Mouse (Mus musculus) stomach, embryonic 15.5 days (tissue): Measurements from ENCODE around the gene Scn1b. TPM values are rescaled to one million over a fixed set of nuclear protein-coding genes. Genes with fewer than 3 reads are reported as not detected.
A peak's percentile ranks its signal among the peaks of the same experiment; 100 is the strongest.

ENCODE experiments used
- ATAC-seq: fragments of 200-750 bp; cut with Nextera tagmentation; 2 replicates; pipeline ENCODE4 v1.8.0; 2017; ENCODE audit warnings: low read depth, moderate number of reproducible peaks, moderate TSS enrichment; ENCODE audit not compliant: insufficient read depth, low FRiP score
- H3K27ac ChIP-seq: fragments of 300-500 bp; sonication (generic); 2 replicates; pipeline ENCODE4 v1.5.1; 2015; ENCODE audit warnings: mild to moderate bottlenecking, inconsistent platforms
- H3K27me3 ChIP-seq: fragments of 300-500 bp; sonication (generic); replicated peaks from 2 replicates; pipeline ENCODE4 v1.6.1; 2015; ENCODE audit warnings: inconsistent platforms
- H3K36me3 ChIP-seq: fragments of 300-500 bp; sonication (generic); 2 replicates; pipeline ENCODE4 v1.6.1; 2015; ENCODE audit warnings: inconsistent platforms
- H3K4me1 ChIP-seq: fragments of 300-500 bp; sonication (generic); 2 replicates; pipeline ENCODE4 v1.6.1; 2015; ENCODE audit warnings: inconsistent platforms
- H3K4me2 ChIP-seq: fragments of 300-500 bp; sonication (generic); 2 replicates; pipeline ENCODE4 v1.6.1; 2015; ENCODE audit warnings: mild to moderate bottlenecking, inconsistent platforms
- H3K4me3 ChIP-seq: fragments of 300-500 bp; sonication (generic); replicated peaks from 2 replicates; pipeline ENCODE4 v1.5.1; 2015; ENCODE audit warnings: inconsistent platforms
- H3K9ac ChIP-seq: fragments of 300-500 bp; sonication (generic); 2 replicates; pipeline ENCODE4 v1.6.1; 2015; ENCODE audit warnings: inconsistent platforms
- H3K9me3 ChIP-seq: fragments of 300-500 bp; sonication (generic); 2 replicates; pipeline ENCODE4 v1.6.1; 2016; ENCODE audit warnings: inconsistent platforms
- WGBS: fragments of 180-500 bp; shearing (Covaris S2); methylation state at CpG from one replicate; pipeline ENCODE4 v1.1.7; 2015; 5-methylcytosine and 5-hydroxymethylcytosine counted together
- polyA plus RNA-seq: library from polyadenylated mRNA; unstranded; fragments of >200 nt; fragmentation: Nextera tagmentation; extraction: Ambion mirVana; gene quantifications from 2 replicates; pipeline ENCODE4 v1.2.1, GENCODE M21; 2015

Scn1b gene
- polyA plus RNA-seq, 1 experiment from 2014 or later, result 2.9 TPM

DNA sequence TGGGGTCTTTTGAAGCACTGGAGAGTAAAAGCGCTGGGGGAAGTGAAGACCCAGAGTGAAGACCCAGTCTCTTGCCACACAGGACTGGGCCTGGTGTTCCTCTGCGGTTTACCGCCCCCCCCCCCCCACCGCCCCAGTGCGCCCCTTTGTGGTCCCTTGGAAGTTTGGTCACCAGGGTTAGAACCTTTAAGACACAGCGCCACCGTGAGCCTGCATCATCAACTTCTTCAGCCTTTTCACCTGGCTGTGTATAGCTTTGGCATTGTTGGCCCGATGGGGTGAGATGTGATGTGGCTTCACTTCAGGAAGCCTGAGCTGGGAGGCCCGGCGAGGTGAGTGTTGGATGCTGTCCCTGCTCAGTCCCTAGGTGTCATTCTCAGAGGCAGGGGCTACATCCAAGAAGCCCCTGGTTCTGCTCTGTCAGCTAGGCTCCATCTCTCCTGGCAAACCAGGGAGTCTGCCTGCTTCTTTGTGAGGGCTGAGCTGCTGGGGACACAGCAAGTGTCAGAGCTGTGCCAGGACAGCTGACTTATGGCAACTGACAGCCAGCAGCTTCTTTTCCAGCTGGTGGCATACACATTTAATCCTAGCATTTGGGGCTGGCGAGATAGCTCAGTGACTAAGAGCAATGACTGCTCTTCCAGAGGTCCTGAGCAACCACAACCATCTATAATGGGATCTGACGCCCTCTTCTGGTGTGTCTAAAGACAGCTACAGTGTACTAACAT, 31.9 kb downstream of the Scn1b start:
- Histone ChIP-seq H3K4me1 (0 out of 2 replicates have a peak, but pooled peaks cover 4% of the 10 kb centered on the region), H3K27ac (no peak overlapping the region), H3K36me3 (no peaks in the 10 kb centered on the region), H3K4me2 (no peak overlapping the region), H3K9me3 (no peaks in the 10 kb centered on the region), H3K9ac (no peak overlapping the region), H3K4me3 (no peak overlapping the region), H3K27me3 (no peaks in the 10 kb centered on the region)
- no peak for ATAC-seq
- 24% methylated on average over 12 of the region's 12 CpGs for WGBS

DNA sequence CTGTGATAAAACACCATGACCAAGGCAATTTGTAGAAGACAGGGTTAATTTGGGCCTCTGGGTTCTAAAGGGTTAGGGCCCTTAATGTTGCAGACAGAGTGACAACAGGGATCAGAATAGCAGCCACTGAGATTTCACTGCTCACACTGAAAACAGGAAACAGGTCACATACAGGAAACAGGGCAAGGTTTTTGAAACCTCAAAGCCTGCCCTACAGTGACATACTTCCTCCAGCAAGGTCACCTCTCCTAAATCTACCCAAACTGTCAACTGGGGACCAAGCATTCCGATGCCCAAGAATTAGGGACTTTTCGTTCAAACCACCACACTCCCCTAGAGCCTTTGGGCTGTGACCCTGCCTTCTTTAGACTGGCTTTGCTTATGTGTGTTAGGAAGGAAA, 37.1 kb downstream of the Scn1b start:
- Histone ChIP-seq H3K9me3 (no peaks in the 10 kb centered on the region), H3K27ac (no peak overlapping the region), H3K4me2 (no peak overlapping the region), H3K4me3 (no peak overlapping the region), H3K9ac (no peak overlapping the region), H3K4me1 (peaks cover 3% of the 10 kb centered on the region), H3K36me3 (no peaks in the 10 kb centered on the region), H3K27me3 (no peaks in the 10 kb centered on the region)
- WGBS, result 63% methylated on average over 2 of the region's 2 CpGs
- no peak for ATAC-seq

- H3K27ac ChIP-seq, result no peak overlapping the region
These were observed 38.6 kb downstream of the Scn1b start for GRCm38 (mm10) chr7:31088206-31088605.

DNA sequence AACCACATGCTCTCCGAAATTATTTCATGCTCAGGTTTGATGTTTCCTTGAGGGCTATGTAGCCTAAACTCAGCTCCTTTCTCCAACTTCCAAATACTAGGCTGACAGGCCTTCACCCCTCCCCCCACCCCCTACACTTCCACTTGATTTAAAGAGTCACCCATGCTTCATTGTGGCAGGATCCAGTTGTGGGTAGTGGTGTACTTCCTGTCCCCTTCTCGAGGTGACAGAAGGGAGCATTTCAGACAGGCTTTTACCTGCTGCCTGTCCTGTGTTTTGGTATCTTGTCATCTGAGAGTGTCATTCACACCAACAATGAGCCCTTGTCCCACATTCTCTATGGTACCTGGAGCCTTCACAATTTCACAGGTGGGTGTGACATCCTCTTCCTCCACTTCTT, 39.5 kb downstream of the Scn1b start:
- Histone ChIP-seq H3K27me3 (no peaks in the 10 kb centered on the region), H3K9me3 (no peaks in the 10 kb centered on the region), H3K4me2 (no peak overlapping the region), H3K36me3 (no peaks in the 10 kb centered on the region), H3K27ac (no peak overlapping the region), H3K9ac (no peak overlapping the region), H3K4me3 (no peak overlapping the region), H3K4me1 (peaks cover 17% of the 10 kb centered on the region)
- no peak for ATAC-seq
- 56% methylated on average over 2 of the region's 2 CpGs for WGBS

More at GRCm38 (mm10) chr7:31088206-31088605, 38.6 kb downstream of the Scn1b start:
- Histone ChIP-seq H3K9me3 (no peaks in the 10 kb centered on the region), H3K9ac (no peak overlapping the region), H3K4me2 (no peak overlapping the region), H3K4me1 (peaks cover 12% of the 10 kb centered on the region), H3K27me3 (no peaks in the 10 kb centered on the region), H3K36me3 (no peaks in the 10 kb centered on the region), H3K4me3 (no peak overlapping the region)
- ATAC-seq, result no peak
- 70% methylated on average over 3 of the region's 3 CpGs for WGBS

GRCm38 (mm10) chr7:31086175-31086755, 40.5 kb downstream of the Scn1b start:
- peak overlapping the region; percentile 49; the same call in 1 of the 2 replicates for H3K27ac ChIP-seq
- peaks cover 17% of the 10 kb centered on the region for H3K4me1 ChIP-seq
- H3K4me3 ChIP-seq, result no peak overlapping the region
- H3K9me3 ChIP-seq, result no peaks in the 10 kb centered on the region
- 87% methylated on average over 9 of the region's 9 CpGs for WGBS
- no peaks in the 10 kb centered on the region for H3K36me3 ChIP-seq
- H3K9ac ChIP-seq, result no peak overlapping the region
- no peak for ATAC-seq
- no peaks in the 10 kb centered on the region for H3K27me3 ChIP-seq
- H3K4me2 ChIP-seq, result no peak overlapping the region

- Histone ChIP-seq H3K9me3 (no peaks in the 10 kb centered on the region), H3K4me3 (no peak overlapping the region), H3K36me3 (no peaks in the 10 kb centered on the region), H3K9ac (no peak overlapping the region), H3K27ac (peak overlapping the region; percentile 49), H3K4me1 (peaks cover 17% of the 10 kb centered on the region), H3K4me2 (no peak overlapping the region), H3K27me3 (no peaks in the 10 kb centered on the region)
- WGBS, result 54% methylated on average over 3 of the region's 3 CpGs
- peak; percentile 78 for ATAC-seq
These were observed 41.6 kb downstream of the Scn1b start for GRCm38 (mm10) chr7:31085171-31085570.

DNA sequence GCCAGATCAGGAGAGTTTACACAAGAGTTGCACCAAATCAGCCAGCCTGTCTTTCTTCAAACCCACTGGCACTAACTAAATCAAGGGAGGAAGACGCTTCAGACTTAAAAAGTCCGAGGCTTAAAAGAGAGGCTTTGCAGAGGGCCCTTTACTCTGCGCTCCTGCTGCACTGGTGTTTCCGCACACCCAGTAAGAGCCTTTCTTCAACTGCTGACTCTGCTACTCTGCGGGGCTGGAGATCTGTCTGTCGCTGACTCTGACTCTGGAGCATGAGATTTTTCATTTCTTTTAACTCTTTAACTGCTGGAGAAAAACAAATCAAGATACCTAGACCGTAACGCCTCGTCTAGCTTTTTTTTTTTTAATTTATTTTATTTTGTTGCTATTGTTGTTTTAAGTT, 42.7 kb downstream of the Scn1b start:
- H3K4me3 ChIP-seq, result no peak overlapping the region
- H3K36me3 ChIP-seq, result no peaks in the 10 kb centered on the region
- WGBS, result 39% methylated on average over 9 of the region's 9 CpGs
- H3K4me2 ChIP-seq, result no peak overlapping the region
- peak overlapping the region; percentile 63; the same call in 1 of the 2 replicates for H3K27ac ChIP-seq
- H3K27me3 ChIP-seq, result no peaks in the 10 kb centered on the region
- H3K9me3 ChIP-seq, result no peaks in the 10 kb centered on the region
- H3K9ac ChIP-seq, result no peak overlapping the region
- ATAC-seq, result no peak
- peaks cover 17% of the 10 kb centered on the region for H3K4me1 ChIP-seq

DNA sequence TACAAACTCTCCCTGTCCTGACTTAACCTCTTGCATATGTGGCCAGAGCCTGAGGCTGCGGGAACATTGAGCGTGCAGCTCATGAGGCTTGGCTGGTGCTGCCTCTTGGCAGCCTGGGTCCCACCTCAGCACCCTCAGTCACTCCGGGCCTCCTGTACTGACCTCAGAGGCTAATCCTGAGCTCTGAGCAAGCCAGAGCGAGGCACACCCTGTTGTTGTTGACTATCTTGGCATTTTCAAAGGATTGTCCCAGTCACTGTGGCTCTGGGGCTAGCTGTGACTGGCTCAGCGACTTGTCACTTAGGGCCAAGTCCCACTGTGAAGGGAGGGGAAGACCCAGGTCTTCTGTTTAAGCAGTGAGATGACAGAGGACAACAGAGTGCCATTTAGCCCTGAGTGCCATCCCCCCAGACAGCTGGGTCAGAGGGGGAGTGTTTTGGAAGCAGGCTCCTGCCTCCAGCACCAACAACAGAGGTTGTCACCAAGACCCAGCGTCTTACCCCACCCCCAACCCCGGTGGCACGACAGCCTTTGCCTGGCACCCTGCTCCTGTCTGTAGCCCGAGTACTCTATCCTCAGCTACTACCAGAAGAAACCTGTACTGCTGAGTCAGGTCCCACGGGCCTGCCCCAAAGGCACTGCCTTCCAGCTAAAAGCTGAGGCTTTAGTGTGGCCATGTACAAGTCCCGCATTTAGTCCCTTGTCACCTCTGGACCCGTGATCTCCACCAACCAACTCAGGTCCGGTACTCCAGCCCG, 43.8 kb downstream of the Scn1b start:
- no peak for ATAC-seq
- Histone ChIP-seq H3K9ac (no peak overlapping the region), H3K9me3 (no peaks in the 10 kb centered on the region), H3K4me2 (no peak overlapping the region), H3K27ac (peak overlapping the region; percentile 35; the same call in 1 of the 2 replicates), H3K27me3 (no peaks in the 10 kb centered on the region), H3K36me3 (no peaks in the 10 kb centered on the region), H3K4me1 (peaks cover 17% of the 10 kb centered on the region), H3K4me3 (no peak overlapping the region)
- WGBS, result 64% methylated on average over 14 of the region's 14 CpGs

GRCm38 (mm10) chr7:31082106-31082505, 44.7 kb downstream of the Scn1b start:
- H3K9me3 ChIP-seq, result no peaks in the 10 kb centered on the region
- H3K9ac ChIP-seq, result no peak overlapping the region
- H3K36me3 ChIP-seq, result no peaks in the 10 kb centered on the region
- H3K27ac ChIP-seq, result no peak overlapping the region
- no peak overlapping the region for H3K4me2 ChIP-seq
- no peak overlapping the region for H3K4me3 ChIP-seq
- no peaks in the 10 kb centered on the region for H3K27me3 ChIP-seq
- peaks cover 17% of the 10 kb centered on the region for H3K4me1 ChIP-seq
- ATAC-seq, result no peak

- Histone ChIP-seq H3K4me2 (no peak overlapping the region), H3K9me3 (no peaks in the 10 kb centered on the region), H3K9ac (no peak overlapping the region), H3K27me3 (no peaks in the 10 kb centered on the region), H3K4me1 (peaks cover 17% of the 10 kb centered on the region), H3K27ac (no peak overlapping the region), H3K4me3 (no peak overlapping the region), H3K36me3 (no peaks in the 10 kb centered on the region)
- ATAC-seq, result no peak
- 60% methylated on average over 1 of the region's 1 CpGs for WGBS
These were observed 45.7 kb downstream of the Scn1b start for GRCm38 (mm10) chr7:31081106-31081505.

DNA sequence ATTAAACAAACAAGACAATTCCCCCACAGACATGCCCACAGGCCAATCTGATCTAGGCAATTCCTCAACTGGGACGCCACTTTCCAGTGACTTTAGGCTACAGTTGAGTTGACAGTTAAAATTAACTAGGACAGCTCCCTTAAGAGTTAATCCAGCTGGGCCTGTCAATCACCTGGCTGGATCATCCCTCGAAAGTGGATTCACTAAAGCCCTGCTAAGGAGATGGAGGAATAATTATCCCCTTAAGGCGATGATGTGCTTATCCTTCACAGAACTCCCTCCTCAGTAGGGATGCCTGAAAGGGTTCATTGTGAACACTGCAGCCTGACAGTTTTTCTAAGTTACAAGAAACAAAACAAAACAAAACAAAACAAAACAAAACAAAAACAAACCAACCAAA, 46.2 kb downstream of the Scn1b start:
- H3K4me3 ChIP-seq, result no peak overlapping the region
- WGBS, result 63% methylated on average over 3 of the region's 3 CpGs
- no peak for ATAC-seq

GRCm38 (mm10) chr7:31079670-31080069, 47.1 kb downstream of the Scn1b start:
- Histone ChIP-seq H3K27ac (no peak overlapping the region), H3K36me3 (no peaks in the 10 kb centered on the region), H3K4me3 (no peak overlapping the region), H3K4me1 (peaks cover 13% of the 10 kb centered on the region), H3K9me3 (no peaks in the 10 kb centered on the region), H3K27me3 (no peaks in the 10 kb centered on the region), H3K9ac (no peak overlapping the region), H3K4me2 (no peak overlapping the region)
- ATAC-seq, result no peak
- WGBS, result 86% methylated on average over 8 of the region's 8 CpGs

More for the DNA sequence above, 46.2 kb downstream of the Scn1b start:
- Histone ChIP-seq H3K9me3 (no peaks in the 10 kb centered on the region), H3K9ac (no peak overlapping the region), H3K27ac (no peak overlapping the region), H3K4me2 (no peak overlapping the region), H3K36me3 (no peaks in the 10 kb centered on the region), H3K27me3 (no peaks in the 10 kb centered on the region), H3K4me1 (peaks cover 17% of the 10 kb centered on the region)
